Mouse (Mus musculus) olfactory bulb, adult 2 months (tissue): ENCODE data around the gene Tmbim1. TPM values are rescaled to one million over a fixed set of nuclear protein-coding genes. Genes with fewer than 3 reads are reported as not detected.
"Not testable (repeated sequence)": the region's sequence is repeated elsewhere in the genome, so short reads cannot be mapped to it uniquely, and the experiment has no call there.

Experiments
- H3K27ac ChIP-seq: fragments of 200-500 bp; 2 replicates; pipeline ENCODE4 v1.5.1; 2012; ENCODE audit warnings: low read depth, low read length; ENCODE audit not compliant: insufficient read depth
- H3K4me1 ChIP-seq: fragments of 200-500 bp; 2 replicates; pipeline ENCODE4 v1.6.1; 2012; ENCODE audit warnings: low read length; ENCODE audit not compliant: control insufficient read depth, insufficient read depth
- H3K4me3 ChIP-seq: fragments of 200-500 bp; 2 replicates; pipeline ENCODE4 v1.5.1; 2012; ENCODE audit warnings: mild to moderate bottlenecking, low read depth, low read length, moderate library complexity; ENCODE audit not compliant: insufficient read depth
- CTCF ChIP-seq: fragments of 200-500 bp; IDR thresholded peaks from 2 replicates; pipeline ENCODE4 v1.5.1; 2012; ENCODE audit warnings: low read depth, mild to moderate bottlenecking, low read length, moderate library complexity; ENCODE audit not compliant: insufficient read depth
- POLR2A ChIP-seq: fragments of 200-500 bp; IDR thresholded peaks from 2 replicates; pipeline ENCODE4 v1.6.1; 2012; ENCODE audit warnings: mild to moderate bottlenecking, low read depth, low read length, moderate library complexity; ENCODE audit not compliant: insufficient read depth
- WGBS: fragments of 180-500 bp; shearing (Covaris S2); methylation state at CpG from one replicate; pipeline ENCODE4 v1.1.7; 2018; 5-methylcytosine and 5-hydroxymethylcytosine counted together
- polyA plus RNA-seq: library from polyadenylated mRNA; stranded (reverse); fragments of >200 nt; gene quantifications from 2 replicates; pipeline ENCODE4 v1.2.4, GENCODE M21; 2012; ENCODE audit warnings: low replicate concordance; ENCODE audit not compliant: missing spikeins, insufficient read depth, insufficient read length

Gene Tmbim1
- polyA plus RNA-seq, result 36.6 TPM in 1 of 2 replicates, not detected in the other

DNA sequence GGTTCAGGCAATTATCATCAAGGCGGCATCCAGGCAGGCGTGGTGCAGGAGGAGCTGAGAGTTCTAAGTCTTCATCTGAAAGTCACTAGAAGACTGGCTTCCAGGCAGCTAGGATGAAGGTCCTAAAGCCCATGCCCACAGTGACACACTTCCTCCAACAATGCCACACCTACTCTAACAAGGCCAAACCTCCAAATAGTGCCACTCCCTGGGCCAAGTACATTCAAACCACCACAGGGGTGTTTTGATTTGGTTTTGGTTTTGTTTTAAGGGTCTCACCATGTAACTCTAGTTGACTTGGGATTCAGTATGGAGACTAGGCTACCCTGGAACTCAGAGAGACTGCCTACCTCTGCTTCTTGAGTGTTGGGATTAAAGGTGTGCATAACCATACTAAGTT, at the start of gene Tmbim1:
Tmbim1 (minus strand) TSS at position 101 of the 400 bp plus-strand sequence.
- Histone ChIP-seq H3K4me3 (no peak within 1 kb of the TSS), H3K4me1 (peaks cover 15% of the 10 kb centered on the region), H3K27ac (no peak within 1 kb of the TSS)
- WGBS, result 93% methylated on average over 2 of the region's 2 CpGs
- TF ChIP-seq CTCF, result no peak

DNA sequence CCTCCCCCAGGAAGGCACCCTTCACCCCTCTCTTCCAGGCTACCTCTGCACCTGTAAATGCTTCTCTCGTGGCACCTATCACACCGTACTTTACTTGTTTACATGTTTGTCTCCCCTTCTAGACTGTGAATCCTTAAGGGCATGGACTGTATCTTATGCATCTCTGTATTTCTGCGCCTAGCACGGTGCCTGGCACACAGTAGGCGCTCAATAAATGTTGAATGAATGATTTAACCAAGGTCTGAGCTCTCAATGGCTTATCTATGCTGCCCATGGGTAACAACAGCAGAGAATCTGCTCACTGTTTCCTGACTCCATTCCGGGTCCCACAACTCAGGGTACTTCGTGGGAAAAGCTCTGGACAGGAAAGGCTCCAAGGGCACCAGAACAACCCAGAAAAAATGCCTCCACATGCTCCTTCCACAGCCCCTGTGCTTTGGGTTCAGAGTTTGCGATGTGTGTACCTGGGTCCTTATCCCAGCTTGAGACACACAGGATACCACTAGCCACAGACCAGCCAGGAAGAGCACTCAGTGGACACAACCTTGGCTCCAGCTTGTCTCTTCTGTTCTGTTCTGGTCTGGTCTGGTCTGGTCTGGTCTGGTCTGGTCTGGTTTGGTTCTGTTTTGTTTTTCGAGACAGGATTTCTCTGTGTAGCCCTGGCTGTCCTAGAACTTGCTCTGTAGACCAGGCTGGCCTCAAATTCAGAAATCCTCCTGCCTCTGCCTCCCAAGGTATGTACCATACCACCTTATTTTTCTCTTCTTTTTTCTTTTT, 48.2 kb upstream of the Tmbim1 start:
- Histone ChIP-seq H3K4me3 (no peak overlapping the region), H3K4me1 (peaks cover 10% of the 10 kb centered on the region), H3K27ac (no peak overlapping the region)
- 95% methylated on average over 9 of the region's 9 CpGs for WGBS
- TF ChIP-seq CTCF (no peak), POLR2A (no peak)

DNA sequence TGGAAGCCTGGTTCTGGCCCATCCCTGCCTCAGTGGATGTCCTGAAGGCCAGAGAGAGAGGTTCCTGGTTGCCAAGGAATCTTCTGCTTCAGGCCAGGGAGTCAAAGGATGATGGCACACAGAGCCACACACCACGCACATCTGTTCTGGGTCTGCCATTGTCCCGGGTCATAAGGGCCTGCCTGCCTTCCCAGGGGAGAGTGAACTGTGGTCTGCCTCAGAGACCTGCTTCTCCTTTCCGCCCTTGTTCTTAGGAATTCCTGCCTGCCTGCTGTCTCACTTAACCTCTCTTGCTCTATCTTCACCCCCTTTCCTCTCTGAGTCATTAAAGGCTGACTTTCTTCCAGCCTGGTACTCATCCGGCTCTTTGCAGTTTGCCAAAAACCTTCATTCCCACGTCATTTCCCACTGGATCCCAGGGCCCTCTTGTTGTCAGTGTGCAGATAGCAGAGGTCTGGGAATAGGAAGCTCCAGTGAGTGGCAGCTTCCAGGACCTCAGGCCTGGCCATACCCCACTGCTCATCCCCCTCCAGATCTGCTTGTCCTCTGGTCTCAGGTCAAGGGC, 47.2 kb upstream of the Tmbim1 start:
- no peak overlapping the region for H3K27ac ChIP-seq
- no peak for TF ChIP-seq CTCF
- TF ChIP-seq POLR2A, result no peak
- H3K4me1 ChIP-seq, result peaks cover 10% of the 10 kb centered on the region
- WGBS, result 69% methylated on average over 5 of the region's 5 CpGs
- no peak overlapping the region for H3K4me3 ChIP-seq

DNA sequence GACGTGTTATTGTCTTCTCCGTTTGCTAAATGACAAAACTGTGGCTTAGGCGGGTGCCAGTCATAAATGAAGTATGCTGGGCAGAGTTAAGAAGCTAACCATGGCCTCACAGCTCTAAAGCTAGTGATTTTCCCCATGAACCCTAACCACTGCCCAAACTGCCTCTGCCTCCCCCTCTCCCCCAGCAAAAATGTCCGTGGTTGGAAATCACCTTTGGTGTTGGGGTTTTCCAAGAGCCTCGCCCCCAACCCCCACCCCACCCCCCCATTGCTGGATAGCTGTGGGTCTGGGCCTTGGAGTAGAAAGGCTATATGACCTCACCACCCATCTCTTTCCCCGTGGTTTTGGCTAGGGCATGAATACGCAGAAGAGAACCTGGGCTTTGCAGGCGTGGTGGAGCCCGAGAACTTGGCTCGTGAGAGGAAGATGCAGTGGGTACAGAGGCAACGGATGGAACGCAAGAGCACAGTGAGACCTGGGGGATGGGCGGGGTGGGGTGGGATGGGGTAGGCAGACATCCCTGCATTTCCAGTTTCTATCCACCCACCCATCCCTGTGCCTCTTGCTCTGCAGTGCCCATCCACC, 45.9 kb upstream of the Tmbim1 start:
- no peak for TF ChIP-seq CTCF
- no peak for TF ChIP-seq POLR2A

DNA sequence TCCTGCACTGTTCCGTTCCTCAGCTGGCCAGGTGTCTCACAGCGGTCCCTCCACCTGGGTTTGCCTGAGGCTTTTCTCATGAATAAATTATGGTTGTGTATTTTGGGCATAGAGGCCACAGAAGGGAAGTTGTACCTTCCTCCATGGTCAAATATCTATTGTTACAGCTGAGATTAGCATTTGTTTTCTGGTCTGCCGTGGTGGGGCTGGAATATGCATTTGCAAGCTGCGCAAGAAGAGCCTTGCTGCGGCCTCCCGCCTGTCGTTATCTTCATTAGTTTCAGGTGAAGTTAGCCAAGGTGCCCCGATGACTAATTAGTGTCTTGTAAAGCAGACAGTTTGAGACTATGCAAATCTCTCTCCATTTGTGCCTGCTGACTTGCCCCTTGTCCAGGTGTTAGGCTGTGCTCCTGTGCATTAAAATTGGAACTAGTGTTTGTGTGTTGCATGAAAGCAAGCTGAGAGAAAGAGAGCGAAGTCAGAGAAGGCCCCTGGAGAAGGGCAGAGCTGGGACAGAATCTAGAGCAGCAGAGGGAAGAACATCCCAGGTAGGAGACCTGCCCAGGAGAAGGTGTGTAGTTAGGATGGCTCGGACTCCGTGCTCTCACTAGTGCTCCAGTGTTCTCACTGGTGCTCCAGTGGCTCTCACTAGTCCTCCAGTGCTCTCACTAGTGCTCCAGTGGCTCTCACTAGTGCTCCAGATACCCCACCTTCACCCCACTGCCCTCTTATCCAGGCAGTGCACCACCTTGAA, 38.9 kb upstream of the Tmbim1 start:
- TF ChIP-seq POLR2A (no peak), CTCF (no peak)
- no peak overlapping the region for H3K4me3 ChIP-seq
- 86% methylated on average over 11 of the region's 11 CpGs for WGBS

More for the DNA sequence above, 45.9 kb upstream of the Tmbim1 start:
- H3K4me1 ChIP-seq, result peaks cover 10% of the 10 kb centered on the region
- WGBS, result 88% methylated on average over 13 of the region's 13 CpGs
- no peak overlapping the region for H3K27ac ChIP-seq
- H3K4me3 ChIP-seq, result no peak overlapping the region

DNA sequence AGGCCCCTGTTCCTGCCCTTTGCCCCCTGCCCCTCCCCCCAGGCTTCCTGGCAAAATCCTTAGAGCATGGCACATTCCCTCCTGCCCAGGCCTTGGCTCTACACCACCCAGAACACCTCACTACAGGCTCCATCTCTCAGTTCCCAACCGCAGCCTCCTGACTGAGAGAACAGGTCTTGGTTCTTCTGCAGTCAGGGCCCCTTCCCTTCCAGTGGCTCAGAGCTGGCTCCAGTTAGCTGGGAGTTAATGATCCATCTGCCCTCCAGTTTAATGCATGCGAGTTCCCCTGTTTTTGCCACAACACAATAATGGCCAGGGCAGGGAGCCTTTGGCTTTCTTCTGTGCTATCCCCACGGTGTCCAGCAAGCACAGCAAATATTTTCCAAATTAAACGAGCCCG, 37.7 kb upstream of the Tmbim1 start:
- Histone ChIP-seq H3K4me1 (peaks cover 23% of the 10 kb centered on the region), H3K27ac (no peak overlapping the region), H3K4me3 (no peak overlapping the region)
- TF ChIP-seq POLR2A (no peak), CTCF (no peak)
- 47% methylated on average over 5 of the region's 5 CpGs for WGBS

More for the DNA sequence above, 38.9 kb upstream of the Tmbim1 start:
- H3K27ac ChIP-seq, result no peak overlapping the region
- peaks cover 20% of the 10 kb centered on the region for H3K4me1 ChIP-seq

DNA sequence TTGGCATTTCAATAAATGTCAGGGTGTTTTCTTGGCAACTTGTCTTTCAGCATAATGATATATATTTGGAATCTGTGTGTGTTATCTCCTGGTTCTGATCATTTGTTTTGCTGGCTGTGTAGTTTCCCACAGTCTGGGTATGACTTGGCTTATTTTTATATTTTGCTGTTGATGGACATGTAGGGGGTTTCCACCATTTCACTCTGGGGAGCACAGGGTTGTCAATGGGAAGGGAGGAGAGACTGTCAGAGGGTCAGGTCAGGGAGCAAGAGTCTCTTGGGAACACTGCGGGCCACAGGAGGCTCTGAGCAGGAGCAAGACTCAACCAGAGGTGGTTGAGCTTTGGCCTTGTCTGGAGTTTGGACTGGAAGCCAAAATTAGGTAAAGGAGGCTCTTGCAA, 36.9 kb upstream of the Tmbim1 start:
- H3K4me1 ChIP-seq, result peaks cover 30% of the 10 kb centered on the region
- H3K27ac ChIP-seq, result no peak overlapping the region
- no peak for TF ChIP-seq POLR2A
- H3K4me3 ChIP-seq, result no peak overlapping the region
- WGBS, result 85% methylated on average over 1 of the region's 1 CpGs

DNA sequence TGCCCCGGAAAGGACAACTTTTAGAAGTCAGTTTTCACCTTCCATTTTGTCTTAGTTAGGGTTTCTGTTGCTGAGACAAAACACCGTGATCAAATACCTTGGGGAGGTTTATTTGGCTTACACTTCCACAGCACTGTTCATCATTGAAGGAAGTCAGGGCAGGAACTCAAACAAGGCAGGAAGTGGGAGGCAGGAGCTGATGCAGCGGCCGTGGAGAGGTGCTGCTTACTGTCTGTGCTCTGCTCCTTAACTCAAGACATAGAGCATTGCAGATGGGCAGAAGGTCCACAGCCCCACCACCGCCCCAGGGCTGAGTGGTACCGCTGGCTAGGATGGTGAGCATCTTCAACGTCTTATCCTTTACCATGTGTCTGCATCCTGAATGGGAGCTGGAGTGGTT, 36.5 kb upstream of the Tmbim1 start:
- TF ChIP-seq POLR2A (no peak), CTCF (no peak)
- H3K4me3 ChIP-seq, result no peak overlapping the region
- peaks cover 31% of the 10 kb centered on the region for H3K4me1 ChIP-seq
- 84% methylated on average over 7 of the region's 7 CpGs for WGBS
- no peak overlapping the region for H3K27ac ChIP-seq

DNA sequence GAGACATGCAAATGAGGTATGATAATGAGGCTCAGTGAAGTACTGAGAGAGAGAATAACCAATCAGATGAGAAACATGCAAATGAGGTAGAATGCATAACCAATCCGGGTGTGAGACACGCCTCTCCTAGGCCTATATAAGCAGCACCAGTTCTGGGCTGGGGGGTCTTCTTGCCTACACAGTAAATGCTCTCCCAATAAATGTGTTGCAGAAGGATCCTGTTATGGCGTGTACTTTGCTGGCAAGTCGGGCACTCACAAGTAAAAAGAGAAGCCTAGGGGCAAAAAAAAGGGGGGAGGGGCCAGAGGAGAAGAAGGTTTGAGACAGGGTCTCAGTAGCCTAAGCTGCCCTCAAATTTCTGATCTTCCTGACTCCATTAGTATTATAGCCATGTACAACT, 35.6 kb upstream of the Tmbim1 start:
- H3K27ac ChIP-seq, H3K4me3 ChIP-seq: not testable (repeated sequence)
- 93% methylated on average over 4 of the region's 4 CpGs for WGBS
- H3K4me1 ChIP-seq, result peaks cover 31% of the 10 kb centered on the region
